Mouse (Mus musculus): Measurements from ENCODE around the gene Nedd9.

DNA sequence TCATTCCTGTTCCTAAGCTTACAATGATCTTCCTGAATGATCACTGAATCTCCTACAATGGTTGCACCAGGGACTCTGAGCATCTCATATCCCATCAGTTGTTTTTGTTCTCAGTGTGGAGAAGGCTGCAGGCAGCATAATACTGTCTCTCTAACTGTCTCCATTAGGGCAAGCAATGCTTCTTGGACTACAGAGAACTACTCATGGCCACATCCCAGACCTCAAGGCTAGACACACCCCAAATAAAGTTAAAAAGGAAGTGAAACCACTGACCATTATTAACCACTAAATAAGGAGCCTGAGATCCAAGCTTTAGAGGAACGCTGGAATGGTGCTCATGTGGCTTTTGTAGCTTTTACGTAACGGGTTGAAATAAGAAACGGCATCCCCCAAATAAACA is 20.5 kb downstream of the Nedd9 start:
- TF ChIP-seq POLR2A (IDR thresholded peaks at IDR 0.05; ENCODE audit: borderline replicate concordance, low read depth, low read length) (no peak), CTCF (IDR thresholded peaks at IDR 0.05; ENCODE audit: low read depth, low read length) (no peak)

All from bone marrow macrophage, adult 2 months (primary cell).